Mouse (Mus musculus): ENCODE results near the gene Bcl10.
"Not testable (repeated sequence)": the region's sequence is repeated elsewhere in the genome, so short reads cannot be mapped to it uniquely, and the experiment has no call there.

Gene Bcl10

DNA sequence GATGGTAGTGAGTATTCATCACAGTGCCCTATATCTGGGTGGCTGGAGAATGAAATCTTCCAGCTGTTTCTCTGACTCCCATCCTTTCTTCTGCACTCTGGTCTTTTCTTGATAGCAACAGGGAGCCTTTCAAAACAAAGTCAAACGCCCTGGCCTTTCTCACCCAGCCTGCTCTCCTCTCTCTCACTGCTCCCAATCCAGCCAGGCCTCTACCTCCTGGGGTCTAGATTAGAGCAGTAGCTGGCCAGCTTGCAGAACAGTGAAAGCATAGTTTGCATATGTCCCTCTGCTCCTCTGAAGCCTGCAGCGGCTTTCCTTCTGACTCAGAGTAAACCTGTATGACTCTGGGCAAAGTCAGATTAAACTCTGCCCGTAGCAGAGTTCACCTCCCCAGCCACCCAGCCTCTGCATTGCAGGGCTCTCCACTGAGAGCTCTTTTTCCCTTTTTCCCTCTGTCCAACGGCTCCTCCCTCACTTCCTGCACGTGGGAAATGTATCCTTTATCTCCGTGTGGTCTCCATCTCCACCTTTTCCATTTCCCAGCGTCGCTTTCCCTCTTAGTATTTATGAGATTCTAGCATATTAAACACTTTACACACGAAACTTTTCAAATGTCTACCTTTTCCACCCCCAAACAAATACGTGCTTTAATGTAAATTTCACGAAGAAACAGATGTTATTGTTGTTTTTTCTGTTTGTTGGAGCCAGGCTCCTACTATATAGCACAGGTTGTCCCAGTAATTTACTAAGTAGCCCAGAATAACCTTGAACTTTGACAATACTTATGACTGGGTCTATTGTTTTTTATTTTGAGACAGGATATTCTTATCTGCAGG is at the start of gene Bcl10:
TSS of gene Bcl10 (plus strand) at position 786 of the 836 bp plus-strand sequence.
- in situ Hi-C loops (cut with MboI; ENCODE audit: unreplicated experiment in 2 of 2), result loop anchor here (5.0 to 25.0 kb wide), 9 partner anchors 353 to 1485 kb away; partner anchors contain the start of genes Prkacb (in 2 of the 2), Rpf1 (in 1 of the 2) and Sh3glb1 (in 1 of the 2)

DNA sequence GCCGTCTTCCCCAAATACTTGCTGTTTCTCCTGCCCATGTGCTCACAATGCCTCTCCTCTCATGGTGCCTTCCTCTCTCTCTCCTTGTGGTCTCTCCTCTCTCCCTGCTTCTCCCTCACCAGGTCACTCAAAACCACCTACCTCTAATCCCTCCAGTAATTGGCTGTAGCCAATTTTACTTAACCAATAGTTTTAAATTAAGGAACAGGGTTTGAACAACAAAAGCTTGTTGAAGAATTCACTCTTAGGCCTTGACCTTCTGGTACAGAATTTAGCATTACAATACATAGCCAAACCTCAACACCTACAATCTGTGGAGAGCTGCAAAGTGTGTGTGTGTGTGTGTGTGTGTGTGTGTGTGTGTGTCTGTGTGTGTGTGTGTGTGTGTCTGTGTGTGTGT is 49.3 kb upstream of the Bcl10 start:
- in situ Hi-C loops (cut with MboI; ENCODE audit: unreplicated experiment in 2 of 2), result no loop called here

DNA sequence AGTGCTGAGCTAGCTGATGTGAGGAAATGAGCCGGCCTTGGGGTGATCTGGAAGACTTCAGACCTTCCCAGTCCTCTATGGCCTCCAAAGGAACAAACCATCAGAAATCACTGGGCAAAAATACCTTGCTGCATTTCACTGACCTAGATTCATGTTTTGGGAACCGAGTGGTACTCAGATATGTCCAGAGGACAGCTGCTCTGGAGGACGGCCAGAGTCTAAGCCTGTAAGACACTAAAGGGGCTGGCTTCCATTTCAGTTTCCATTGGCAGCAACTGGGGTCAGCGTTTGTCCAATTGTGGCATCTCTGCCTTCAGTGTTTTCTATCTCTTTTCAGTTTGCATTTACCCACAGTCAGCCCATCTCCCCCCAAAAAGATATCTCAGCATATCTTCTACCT is 48.5 kb upstream of the Bcl10 start:
- in situ Hi-C loops (cut with MboI; ENCODE audit: unreplicated experiment in 2 of 2), result no loop called here

DNA sequence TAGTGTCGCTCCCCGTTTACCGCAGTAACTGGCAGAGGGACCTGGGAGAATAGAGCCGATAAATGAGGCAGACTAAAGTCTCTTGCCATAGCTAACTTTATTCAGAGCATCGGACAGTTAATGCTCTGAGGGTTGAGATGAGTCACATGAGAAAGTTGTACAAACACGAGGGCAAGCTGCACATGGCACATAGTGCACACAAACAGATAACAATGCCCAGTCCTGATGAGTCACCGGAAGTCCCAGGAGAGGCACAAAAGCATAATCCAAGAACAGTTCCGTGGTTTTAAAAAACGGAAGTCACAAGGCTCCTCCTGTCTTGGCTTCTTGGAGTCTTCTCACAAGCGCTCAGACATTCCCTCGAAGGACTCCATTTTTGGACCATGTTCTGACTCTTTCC is 46.5 kb upstream of the Bcl10 start:
- in situ Hi-C loops (cut with MboI; ENCODE audit: unreplicated experiment in 2 of 2), result no loop called here

DNA sequence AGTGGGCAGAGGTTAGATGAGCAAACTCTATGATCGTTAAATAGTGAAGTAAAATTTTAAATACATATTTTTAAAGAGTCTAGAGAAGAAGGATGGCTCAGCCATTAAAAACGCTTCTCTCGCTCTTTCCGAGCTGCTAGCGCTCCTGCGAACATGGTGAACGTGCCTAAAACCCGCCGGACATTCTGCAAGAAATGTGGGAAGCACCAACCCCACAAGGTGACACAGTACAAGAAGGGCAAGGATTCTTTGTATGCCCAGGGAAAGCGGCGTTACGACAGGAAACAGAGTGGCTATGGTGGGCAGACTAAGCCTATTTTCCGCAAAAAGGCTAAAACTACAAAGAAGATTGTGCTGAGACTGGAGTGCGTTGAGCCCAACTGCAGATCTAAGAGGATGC is 43.7 kb upstream of the Bcl10 start:
- in situ Hi-C loops (cut with MboI; ENCODE audit: unreplicated experiment in 2 of 2), result not testable (repeated sequence)

DNA sequence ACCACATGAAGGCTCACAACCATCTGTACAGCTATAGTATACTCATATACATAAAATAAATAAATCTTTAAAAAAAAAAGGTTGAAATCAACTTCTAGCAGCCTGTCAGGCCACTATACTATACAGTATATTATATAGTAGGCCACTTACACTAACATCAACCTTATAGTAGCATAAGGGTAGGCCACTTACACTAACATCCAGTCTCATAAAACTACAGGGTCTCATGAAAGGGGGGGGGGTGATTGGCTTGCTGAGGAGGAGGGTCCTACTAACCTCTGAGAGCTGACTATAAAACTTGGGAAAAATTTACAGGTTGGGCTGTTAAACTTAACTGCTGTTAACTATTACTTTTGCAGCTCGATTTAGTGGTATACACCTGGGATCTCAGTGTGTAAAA is 42.3 kb upstream of the Bcl10 start:
- in situ Hi-C loops (cut with MboI; ENCODE audit: unreplicated experiment in 2 of 2), result no loop called here

DNA sequence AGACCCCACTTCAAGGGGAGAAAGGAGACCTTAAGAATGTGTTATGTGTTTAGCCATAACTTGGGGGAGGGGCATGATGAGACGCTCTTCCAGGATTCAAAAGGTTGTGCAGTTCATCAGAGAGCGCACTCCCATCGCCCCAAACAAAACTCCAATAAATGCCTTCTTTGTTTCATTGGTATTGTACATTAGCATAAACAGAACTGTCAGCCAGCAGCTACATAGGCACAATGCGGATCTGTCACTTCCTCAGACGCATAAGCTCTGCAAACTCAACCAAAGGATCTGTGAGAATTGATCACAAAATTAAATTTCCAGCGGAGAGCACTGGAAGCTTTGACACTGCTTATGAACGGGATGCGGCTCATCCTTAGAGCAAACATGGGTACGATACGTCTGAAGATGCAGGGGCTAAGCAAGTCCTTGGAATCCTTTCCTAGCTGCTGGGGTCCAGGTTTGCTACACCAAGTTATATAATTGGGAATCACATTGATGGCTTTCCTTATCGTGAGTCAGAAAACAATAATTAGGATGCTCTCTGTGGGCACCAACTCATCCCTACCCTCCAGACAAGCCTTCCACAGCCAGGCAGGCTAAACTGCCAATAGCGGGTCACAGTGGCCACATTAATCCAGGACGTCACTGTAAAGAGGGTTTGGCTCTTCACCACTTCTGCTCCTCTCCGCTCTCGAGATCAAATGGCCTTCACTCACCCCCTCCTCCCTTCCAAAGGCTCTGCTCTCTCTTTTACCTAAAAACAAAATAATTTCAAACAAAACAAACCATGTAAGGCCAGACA is 40.3 kb upstream of the Bcl10 start:
- in situ Hi-C loops (cut with MboI; ENCODE audit: unreplicated experiment in 2 of 2), result no loop called here

DNA sequence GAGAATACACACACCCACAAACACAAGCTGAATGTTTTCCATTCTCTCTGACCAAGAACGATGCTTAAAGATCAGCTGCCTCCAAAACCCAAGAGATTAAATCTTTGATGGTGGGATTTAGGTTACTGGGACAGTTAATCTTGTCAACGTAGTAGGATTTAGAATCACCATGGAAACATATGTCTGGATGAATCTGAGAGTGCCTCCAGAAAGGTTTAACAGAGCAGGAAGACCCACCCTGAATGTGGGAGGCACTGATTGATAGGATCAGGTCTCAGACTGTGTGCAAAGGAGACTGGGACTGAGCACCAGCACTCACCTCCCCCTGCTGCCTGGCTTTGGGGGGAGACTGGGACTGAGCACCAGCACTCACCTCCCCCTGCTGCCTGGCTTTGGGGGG is 39.4 kb upstream of the Bcl10 start:
- in situ Hi-C loops (cut with MboI; ENCODE audit: unreplicated experiment in 2 of 2), result no loop called here

DNA sequence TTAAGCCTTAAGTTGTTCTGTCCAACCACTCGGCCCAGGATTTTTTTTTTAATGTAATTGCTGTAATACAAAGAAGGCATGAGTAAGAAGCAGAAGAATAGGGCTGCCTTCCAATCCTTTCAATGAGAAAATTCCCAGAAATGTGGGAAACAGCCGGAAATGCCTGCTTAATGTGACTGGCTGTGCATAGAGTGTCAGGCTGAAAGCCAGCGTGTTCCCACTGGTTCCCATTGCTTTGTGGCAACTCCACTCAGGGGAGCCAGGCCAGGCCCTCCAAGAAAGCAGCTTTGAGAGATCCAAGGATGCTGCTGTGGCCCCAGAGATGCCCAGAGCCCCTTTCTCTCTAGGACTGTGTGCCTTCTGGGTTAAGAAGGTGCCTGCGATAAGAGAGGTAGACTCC is 37.2 kb upstream of the Bcl10 start:
- in situ Hi-C loops (cut with MboI; ENCODE audit: unreplicated experiment in 2 of 2), result no loop called here

DNA sequence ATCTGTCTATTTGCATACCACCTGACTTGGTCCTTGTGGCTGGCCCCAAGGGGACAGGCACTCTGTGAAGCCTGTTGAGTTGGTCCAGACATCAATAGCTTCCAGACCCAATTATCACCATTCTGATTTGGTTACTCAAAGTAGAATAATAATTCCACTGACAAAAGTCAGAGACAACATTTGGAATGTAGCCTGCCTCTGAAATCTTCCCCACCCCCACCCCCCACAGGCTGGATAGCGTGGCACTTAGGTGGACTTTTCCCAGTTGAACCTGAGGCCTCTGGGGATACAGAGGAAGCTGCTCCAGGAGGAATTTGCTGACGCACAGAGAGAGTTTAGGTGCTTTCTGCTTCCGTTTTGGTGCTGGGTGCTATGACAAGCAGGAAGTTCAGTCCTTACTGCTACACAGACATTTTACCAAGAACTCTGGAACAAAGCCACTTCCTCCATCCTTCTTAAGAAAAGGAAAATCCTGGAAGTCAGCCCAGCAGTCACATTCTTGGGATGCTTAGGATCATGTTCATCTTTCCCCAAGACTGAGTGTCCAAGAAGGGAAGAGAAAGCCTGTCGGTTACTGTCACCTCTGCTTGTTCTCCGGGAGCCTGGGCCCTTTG is 36.6 kb upstream of the Bcl10 start:
- in situ Hi-C loops (cut with MboI; ENCODE audit: unreplicated experiment in 2 of 2), result no loop called here

DNA sequence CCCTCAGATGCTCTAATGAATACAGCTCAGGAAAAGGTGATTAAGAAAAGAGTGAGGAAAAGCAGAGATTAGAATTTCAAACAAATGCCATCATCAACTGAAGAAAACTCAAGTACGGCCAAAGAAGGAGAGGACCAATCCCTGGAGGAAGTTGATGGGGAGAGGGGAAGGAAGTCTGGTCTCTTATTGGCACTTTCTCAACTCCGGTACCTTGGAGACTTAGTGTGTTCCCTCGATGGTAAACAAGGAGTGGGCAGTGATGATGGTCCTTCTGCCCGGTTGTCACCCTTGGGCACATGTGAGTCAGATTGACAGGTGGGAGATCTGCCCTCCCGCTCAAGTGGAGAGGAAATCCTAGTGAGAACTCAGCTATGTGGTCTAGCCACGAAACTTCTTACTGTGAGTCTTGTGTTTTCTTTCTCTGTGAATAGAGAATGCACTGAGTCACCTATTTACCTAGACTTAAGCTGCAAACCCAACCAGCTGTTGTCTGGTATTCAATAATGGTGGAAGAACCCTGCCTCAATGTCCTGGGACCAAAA is 35.1 kb upstream of the Bcl10 start:
- in situ Hi-C loops (cut with MboI; ENCODE audit: unreplicated experiment in 2 of 2), result no loop called here

DNA sequence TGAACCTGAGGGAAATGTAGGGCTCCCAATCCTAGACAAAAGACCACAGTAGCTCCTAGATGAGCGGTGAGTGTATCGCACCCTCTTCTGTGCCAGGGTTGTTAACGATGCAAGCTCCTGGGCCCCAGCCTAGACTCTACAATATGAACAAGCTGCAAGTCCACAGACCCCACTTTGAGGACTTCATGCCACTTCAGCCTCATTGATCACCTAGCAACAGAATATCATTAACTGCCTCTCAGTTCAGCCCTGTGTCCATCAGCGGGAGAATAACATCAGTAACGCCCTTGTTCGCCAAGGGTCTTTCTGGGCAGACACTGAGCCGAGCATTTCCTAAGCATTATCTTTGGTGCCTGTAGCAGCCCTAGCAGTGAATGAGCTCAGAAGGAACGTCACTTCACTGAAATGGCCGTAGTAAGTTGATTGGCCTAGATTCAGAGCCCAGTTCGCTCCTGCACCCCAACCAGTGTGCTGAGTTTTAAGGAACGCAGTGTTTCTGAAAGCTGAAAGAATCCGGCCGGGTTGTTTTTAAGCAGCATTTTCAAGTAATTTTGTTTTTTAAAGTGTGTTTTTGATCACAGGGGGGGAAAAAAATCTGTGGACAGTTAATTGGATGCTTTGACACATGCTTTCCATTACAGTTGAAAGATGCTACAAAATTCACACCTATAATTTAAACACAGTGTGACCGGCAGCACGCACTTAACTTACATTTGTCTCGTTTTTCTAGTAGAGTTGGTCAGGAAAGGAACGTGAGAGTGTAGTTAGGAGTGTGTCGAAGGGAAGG is 32.1 kb upstream of the Bcl10 start:
- in situ Hi-C loops (cut with MboI; ENCODE audit: unreplicated experiment in 2 of 2), result loop anchor here in 1 of 2 experiments (10.0 kb wide), 1 partner anchor 736 kb away; no protein-coding TSS in a partner anchor

DNA sequence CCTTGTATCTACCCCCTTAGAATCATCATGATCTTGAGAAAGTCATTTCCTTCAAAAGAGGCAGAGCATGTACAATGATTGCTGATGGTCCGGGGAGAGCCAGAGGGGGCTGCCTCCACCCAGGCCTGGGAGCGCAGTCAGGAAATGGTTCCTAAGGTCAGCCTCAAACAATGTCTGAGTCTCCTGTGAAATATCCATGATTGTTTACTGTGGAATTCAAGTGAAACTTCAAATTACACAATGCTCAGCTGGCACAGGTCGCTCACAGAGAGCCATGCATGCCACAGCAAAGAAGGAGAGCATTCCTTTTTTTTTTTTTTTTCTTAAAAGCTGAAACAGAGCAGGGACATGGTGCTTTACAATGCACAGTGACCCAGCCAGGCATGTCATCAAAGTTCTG is 30.2 kb upstream of the Bcl10 start:
- in situ Hi-C loops (cut with MboI; ENCODE audit: unreplicated experiment in 2 of 2), result loop anchor here in 1 of 2 experiments (10.0 kb wide), 1 partner anchor 738 kb away; no protein-coding TSS in a partner anchor

DNA sequence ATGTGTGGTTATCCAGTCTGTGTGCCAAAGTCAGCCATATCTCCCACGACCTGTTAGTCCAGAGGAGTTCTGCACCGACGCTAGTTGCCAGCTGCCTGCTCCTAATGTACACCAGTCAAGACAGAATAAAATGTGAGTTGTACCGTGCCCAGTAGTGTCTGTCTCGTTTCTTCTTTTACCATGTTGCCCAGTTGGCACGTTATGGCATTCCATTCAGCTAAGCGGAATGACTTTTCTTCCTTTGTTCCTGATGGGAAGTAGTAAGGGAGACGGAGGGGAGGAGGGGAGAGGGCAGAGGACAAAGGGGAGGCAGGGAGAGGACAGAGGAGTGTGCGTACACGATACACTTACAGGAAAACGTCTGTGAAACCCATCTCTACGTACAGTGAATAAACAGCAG is 28.5 kb upstream of the Bcl10 start:
- in situ Hi-C loops (cut with MboI; ENCODE audit: unreplicated experiment in 2 of 2), result loop anchor here in 1 of 2 experiments (10.0 kb wide), 1 partner anchor 739 kb away; no protein-coding TSS in a partner anchor

DNA sequence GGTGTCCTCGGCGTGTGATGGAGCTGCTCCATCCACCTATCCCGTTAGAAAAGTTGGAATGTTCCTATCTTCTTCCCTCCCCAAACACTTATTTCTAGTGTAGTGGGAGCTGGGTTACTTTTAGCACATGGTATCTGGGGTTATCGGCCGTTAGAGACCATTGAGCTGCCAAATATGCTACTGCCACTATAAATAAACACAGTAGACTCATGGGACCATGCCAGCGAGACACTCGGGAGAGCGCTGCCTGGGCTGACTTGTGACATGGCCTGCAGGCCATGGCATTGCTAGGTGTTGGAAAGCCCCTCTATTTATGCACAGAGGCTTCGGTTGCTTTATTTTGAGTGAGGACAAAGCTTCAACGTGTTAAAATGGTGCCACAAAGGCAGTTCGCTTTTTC is 24.9 kb upstream of the Bcl10 start:
- in situ Hi-C loops (cut with MboI; ENCODE audit: unreplicated experiment in 2 of 2), result loop anchor here in 1 of 2 experiments (10.0 kb wide), 1 partner anchor 743 kb away; no protein-coding TSS in a partner anchor

DNA sequence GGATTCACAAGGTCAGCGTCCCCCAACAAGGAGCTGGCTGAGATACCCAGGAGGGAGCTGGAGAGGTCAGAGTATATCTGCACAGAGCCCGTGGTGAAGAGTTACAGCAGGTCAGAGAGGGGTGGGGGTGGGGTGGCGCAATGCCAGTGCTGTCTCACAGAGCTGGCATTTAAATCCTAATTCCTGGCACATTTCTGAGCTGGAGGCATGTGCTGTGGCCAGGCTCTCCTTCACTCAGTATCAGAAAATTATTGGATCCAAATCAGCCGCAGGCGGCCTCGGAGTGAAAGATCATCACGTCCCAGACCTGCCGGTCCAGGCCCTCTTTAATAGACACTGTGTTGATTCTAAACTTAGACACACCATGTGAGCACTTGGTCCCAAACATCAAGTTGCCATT is 22.8 kb upstream of the Bcl10 start:
- in situ Hi-C loops (cut with MboI; ENCODE audit: unreplicated experiment in 2 of 2), result loop anchor here (5.0 to 25.0 kb wide), 9 partner anchors 315 to 1463 kb away; partner anchors contain the start of gene Sh3glb1 (in 1 of the 2)

DNA sequence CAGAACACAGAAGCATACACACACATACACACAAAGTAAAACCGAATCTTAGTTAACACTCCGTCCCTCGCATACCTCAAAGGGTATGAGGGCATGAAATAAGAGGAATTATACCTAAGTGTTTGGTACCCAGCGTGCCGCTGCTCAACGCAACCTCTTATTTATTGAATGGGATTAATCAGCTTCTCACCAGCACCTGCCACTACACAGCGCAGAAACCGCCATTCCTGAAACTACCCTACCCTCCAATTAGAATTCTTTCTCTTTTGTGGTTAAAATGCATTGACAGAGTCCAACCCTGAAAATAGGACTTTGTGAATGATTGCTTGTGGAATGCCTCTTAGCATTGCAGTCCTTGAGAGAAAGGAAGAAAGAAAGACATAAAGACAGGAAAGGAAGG is 19.1 kb upstream of the Bcl10 start:
- in situ Hi-C loops (cut with MboI; ENCODE audit: unreplicated experiment in 2 of 2), result loop anchor here (5.0 to 25.0 kb wide), 8 partner anchors 319 to 1466 kb away; partner anchors contain the start of gene Sh3glb1 (in 1 of the 2)

DNA sequence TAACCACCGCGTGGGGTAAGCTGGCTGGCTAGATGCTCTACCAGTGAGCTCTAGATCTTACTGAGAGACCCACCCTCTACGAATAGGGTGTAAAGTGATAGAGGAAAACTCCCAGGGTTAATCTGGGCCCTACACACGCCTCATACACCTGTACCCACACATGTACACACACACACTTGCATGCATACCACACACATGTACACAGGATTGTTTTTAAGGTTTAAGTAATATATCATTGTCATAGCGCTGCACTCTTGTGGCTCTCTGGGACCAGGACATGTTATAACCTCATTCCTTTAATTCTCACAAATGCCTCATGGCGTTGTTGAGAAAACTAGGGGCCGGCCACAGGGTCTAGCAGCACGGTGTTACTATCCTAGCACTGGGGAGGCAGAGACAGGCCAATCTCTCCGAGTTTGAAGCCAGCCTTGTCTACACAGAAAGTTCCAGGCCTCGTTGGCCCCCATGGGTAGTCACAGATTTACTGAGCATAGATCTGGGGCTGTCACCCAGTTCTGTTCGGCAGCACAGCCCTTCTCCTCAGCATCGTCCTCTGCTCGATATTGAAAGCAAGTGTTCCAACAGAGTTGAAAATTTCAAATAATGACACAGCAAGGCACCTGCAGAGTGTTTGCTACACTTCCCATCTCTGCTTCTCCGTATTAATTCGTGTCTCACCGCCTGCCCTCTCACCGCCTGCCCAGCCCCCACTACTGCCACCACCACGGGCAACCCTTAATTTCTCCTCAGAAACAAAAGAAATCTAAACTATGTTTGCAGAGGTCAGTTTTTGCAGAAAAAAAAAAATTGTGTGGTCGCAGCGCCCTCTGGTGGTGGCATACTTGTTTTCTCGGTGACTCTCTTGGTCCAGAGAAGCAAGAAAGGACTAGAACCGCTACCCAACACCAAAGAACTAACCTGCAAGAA is 17.5 kb upstream of the Bcl10 start:
- in situ Hi-C loops (cut with MboI; ENCODE audit: unreplicated experiment in 2 of 2), result loop anchor here (5.0 to 25.0 kb wide), 9 partner anchors 320 to 1468 kb away; partner anchors contain the start of gene Sh3glb1 (in 1 of the 2)
